Mouse (Mus musculus): ENCODE measurements around the gene Ptf1a.

DNA sequence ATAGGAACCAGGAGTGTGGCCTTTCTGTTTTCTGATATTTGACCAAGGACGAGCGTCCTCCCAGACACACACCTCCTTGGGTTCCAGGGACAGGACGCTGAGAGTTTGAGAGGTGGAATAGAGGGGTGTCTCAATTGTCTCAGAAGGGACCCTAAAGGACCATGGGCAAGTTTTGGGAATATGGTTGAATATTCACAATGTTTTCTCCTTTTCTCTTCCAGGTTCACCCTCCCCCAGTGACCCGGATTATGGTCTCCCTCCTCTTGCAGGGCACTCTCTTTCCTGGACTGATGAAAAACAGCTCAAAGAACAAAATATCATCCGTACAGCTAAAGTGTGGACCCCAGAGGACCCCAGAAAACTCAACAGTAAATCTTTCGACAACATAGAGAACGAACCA, 1.3 kb downstream of the Ptf1a start:
- no peak for TF ChIP-seq FOSL1 (IDR thresholded peaks at IDR 0.05; ENCODE audit: insufficient read depth, low read length, poor library complexity, severe bottlenecking)
- no peak for TF ChIP-seq CTCF (IDR thresholded peaks at IDR 0.05; ENCODE audit: control insufficient read depth, insufficient read depth, insufficient read length)

Data from C2C12 (cell line).